Mouse (Mus musculus) limb, embryonic 14.5 days (tissue): Measurements from ENCODE around the gene Adssl1. TPM values are rescaled to one million over a fixed set of nuclear protein-coding genes. Genes with fewer than 3 reads are reported as not detected.

Experiments
- ATAC-seq: fragments of 200-750 bp; cut with Nextera tagmentation; 2 replicates; pipeline ENCODE4 v1.8.0; 2017; ENCODE audit warnings: low read depth, moderate number of reproducible peaks, moderate TSS enrichment; ENCODE audit not compliant: low FRiP score
- DNase-seq: peaks from one replicate; pipeline ENCODE4 v3.0.0-alpha.2; 2015; ENCODE audit warnings: low spot score
- H3K27ac ChIP-seq: fragments of 300-500 bp; sonication (generic); replicated peaks from 2 replicates; pipeline ENCODE4 v1.5.1; 2014; ENCODE audit warnings: low read depth, mild to moderate bottlenecking, low read length, moderate library complexity, mixed read lengths
- H3K27me3 ChIP-seq: fragments of 300-500 bp; sonication (generic); 2 replicates; pipeline ENCODE4 v1.6.1; 2014; ENCODE audit warnings: low read length, mixed read lengths; ENCODE audit not compliant: control insufficient read depth, insufficient read depth
- H3K36me3 ChIP-seq: fragments of 300-500 bp; sonication (generic); 2 replicates; pipeline ENCODE4 v1.6.1; 2014; ENCODE audit warnings: mild to moderate bottlenecking, low read length, moderate library complexity, mixed read lengths; ENCODE audit not compliant: control insufficient read depth, insufficient read depth
- H3K4me1 ChIP-seq: fragments of 300-500 bp; sonication (generic); 2 replicates; pipeline ENCODE4 v1.6.1; 2014; ENCODE audit warnings: antibody characterized with exemption, low read length, mixed read lengths; ENCODE audit not compliant: control insufficient read depth, insufficient read depth
- H3K4me2 ChIP-seq: fragments of 300-500 bp; sonication (generic); replicated peaks from 2 replicates; pipeline ENCODE4 v1.6.1; 2014; ENCODE audit warnings: low read depth, mild to moderate bottlenecking, low read length, moderate library complexity; ENCODE audit not compliant: severe bottlenecking
- H3K4me3 ChIP-seq: fragments of 300-500 bp; sonication (generic); replicated peaks from 2 replicates; pipeline ENCODE4 v1.5.1; 2014; ENCODE audit warnings: low read length
- H3K9ac ChIP-seq: fragments of 300-500 bp; sonication (generic); 2 replicates; pipeline ENCODE4 v1.6.1; 2014; ENCODE audit warnings: mild to moderate bottlenecking, low read depth, low read length, moderate library complexity; ENCODE audit not compliant: severe bottlenecking
- H3K9me3 ChIP-seq: fragments of 300-500 bp; sonication (generic); 2 replicates; pipeline ENCODE4 v1.6.1; 2016; ENCODE audit warnings: low read length; ENCODE audit not compliant: control insufficient read depth
- POLR2A ChIP-seq: fragments of 200-500 bp; IDR thresholded peaks from 2 replicates; pipeline ENCODE4 v1.8.0; 2012; ENCODE audit warnings: inconsistent platforms, mild to moderate bottlenecking, moderate library complexity, borderline replicate concordance; ENCODE audit not compliant: insufficient read depth, insufficient read length; ENCODE audit errors: extremely low read depth
- WGBS: fragments of 180-500 bp; shearing (Covaris S2); extraction: QIAGEN DNeasy Blood & Tissue Kit; methylation state at CpG from one replicate; pipeline ENCODE4 v1.1.7; 2014; 5-methylcytosine and 5-hydroxymethylcytosine counted together
- polyA plus RNA-seq, 2 experiments: library from polyadenylated mRNA; depleted of rRNA in 1 of 2; stranded (reverse) in 1 of 2; unstranded in 1 of 2; fragments of >200 nt; fragmentation: Nextera tagmentation in 1 of 2; extraction: Ambion mirVana in 1 of 2; gene quantifications; 2 replicates each; pipeline versions ENCODE4 v1.2.1 to v1.2.3; 2012 to 2014

Adssl1 gene
- polyA plus RNA-seq, 2 experiments = 15.0 to 18.9 TPM

GRCm38 (mm10) chr12:112584954-112585353 is 34.9 kb upstream of the Adssl1 start:
- Histone ChIP-seq H3K27me3 (no peaks in the 10 kb centered on the region), H3K27ac (no peak overlapping the region), H3K4me3 (no peak overlapping the region), H3K4me2 (no peak overlapping the region), H3K9me3 (no peaks in the 10 kb centered on the region), H3K36me3 (no peaks in the 10 kb centered on the region), H3K4me1 (peaks cover 19% of the 10 kb centered on the region; the same call in 1 of the 2 replicates), H3K9ac (no peak overlapping the region)
- WGBS = 40% methylated on average over 7 of the region's 7 CpGs
- ATAC-seq (peak; percentile 41; the same call in 1 of the 2 replicates), DNase-seq (no peak)
- TF ChIP-seq POLR2A = no peak

- no peaks in the 10 kb centered on the region for H3K36me3 ChIP-seq
- H3K4me3 ChIP-seq = no peak overlapping the region
- no peak overlapping the region for H3K4me2 ChIP-seq
- WGBS = 77% methylated on average over 7 of the region's 7 CpGs
- no peak overlapping the region for H3K9ac ChIP-seq
- TF ChIP-seq POLR2A = no peak
- DNase-seq (no peak), ATAC-seq (no peak)
- peaks cover 17% of the 10 kb centered on the region; the same call in 1 of the 2 replicates for H3K4me1 ChIP-seq
- H3K27ac ChIP-seq = no peak overlapping the region
- no peaks in the 10 kb centered on the region for H3K27me3 ChIP-seq
- no peaks in the 10 kb centered on the region for H3K9me3 ChIP-seq
Observed at GRCm38 (mm10) chr12:112585924-112586538, 33.8 kb upstream of the Adssl1 start.

GRCm38 (mm10) chr12:112587125-112588124 is 32.4 kb upstream of the Adssl1 start:
- Histone ChIP-seq H3K4me2 (peak overlapping the region; percentile 81; the same call in 1 of the 2 replicates), H3K36me3 (no peaks in the 10 kb centered on the region), H3K27ac (no peak overlapping the region), H3K4me1 (peaks cover 17% of the 10 kb centered on the region; the same call in 1 of the 2 replicates), H3K4me3 (no peak overlapping the region), H3K9ac (no peak overlapping the region), H3K9me3 (no peaks in the 10 kb centered on the region), H3K27me3 (no peaks in the 10 kb centered on the region)
- ATAC-seq (no peak), DNase-seq (no peak)
- no peak for TF ChIP-seq POLR2A
- WGBS = 73% methylated on average over 14 of the region's 14 CpGs

- WGBS = under 1% methylated on average over 51 of the region's 60 CpGs
- Histone ChIP-seq H3K36me3 (no peaks in the 10 kb centered on the region), H3K4me1 (peaks cover 17% of the 10 kb centered on the region; the same call in 1 of the 2 replicates), H3K27me3 (no peaks in the 10 kb centered on the region), H3K9ac (peak within 1 kb of the TSS; percentile 56), H3K4me2 (peak within 1 kb of the TSS; percentile 81), H3K9me3 (no peaks in the 10 kb centered on the region), H3K27ac (no peak within 1 kb of the TSS), H3K4me3 (peak within 1 kb of the TSS; percentile 55)
- 0 out of 2 replicates have a peak, but pooled peaks have one; percentile 13 for TF ChIP-seq POLR2A
- DNase-seq (peak; percentile 80), ATAC-seq (peak; percentile 90)
Observed at GRCm38 (mm10) chr12:112588426-112589256, 31.2 kb upstream of the Adssl1 start, which contains the start of gene Inf2. Gene Inf2, plus strand, starts transcription at chr12:112588784.
